Mouse (Mus musculus): Measurements from ENCODE around the gene Ube2dnl1.

Gene Ube2dnl1

DNA sequence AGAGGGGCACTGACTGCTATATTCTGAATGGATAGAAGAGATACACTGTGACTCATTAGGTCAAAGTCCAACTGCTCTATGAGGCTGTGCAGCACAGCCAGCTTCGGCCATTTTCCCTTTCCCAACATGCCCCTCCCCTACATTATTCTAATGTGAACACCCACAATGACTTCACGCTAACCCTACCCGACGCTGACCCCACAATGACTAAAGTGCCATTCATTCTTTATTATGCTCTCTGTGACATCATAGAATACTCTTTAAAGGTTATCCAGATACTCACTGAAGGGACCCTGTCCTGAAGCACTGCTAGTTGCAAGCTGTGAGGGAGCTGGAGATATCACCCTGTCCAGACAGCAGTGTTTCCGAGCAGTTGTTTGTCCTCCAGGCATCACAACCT, at the start of gene Ube2dnl1:
Ube2dnl1 (plus strand) TSS at position 301 of the 400 bp plus-strand sequence.
- no peak for DNase-seq (ENCODE audit: low read depth, low spot score)

DNA sequence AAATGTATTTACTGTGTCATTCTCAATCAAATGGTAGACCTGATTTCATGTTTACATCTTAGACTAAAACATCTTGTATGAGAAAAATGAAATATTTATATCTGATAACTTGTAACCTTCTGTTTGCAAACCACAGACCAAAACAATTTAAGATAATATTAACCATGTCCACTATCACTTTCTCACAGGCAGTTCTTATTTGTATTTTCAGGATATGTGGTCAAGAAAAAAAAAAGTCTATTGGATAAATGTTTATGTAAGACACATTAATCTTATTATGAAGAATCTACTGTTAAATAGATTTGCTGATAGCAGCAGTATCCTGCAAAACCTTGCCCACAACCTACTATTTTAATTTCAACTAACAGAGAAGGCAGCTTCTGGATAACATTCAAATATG, 9.3 kb upstream of the Ube2dnl1 start:
- DNase-seq (ENCODE audit: low read depth, low spot score), result no peak

DNA sequence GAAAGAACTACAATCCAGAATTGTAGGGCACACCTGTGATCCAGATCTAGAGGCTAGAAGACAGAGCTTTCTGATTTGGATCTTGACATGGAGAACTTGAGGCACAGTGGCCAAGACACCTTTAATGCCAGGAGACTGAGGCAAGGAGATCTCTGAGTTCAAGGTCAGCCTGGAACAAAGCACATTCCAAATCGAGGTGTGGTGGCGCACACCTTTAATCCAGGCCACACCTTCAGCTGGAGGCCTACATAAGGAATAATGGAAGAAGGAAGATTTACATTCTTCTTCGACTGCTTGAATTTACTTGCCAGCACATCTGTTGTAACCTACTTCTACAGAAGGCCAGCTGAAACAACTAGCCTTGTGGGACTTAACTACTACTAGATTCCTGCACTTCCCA, 7.3 kb upstream of the Ube2dnl1 start:
- DNase-seq (ENCODE audit: low read depth, low spot score), result no peak

DNA sequence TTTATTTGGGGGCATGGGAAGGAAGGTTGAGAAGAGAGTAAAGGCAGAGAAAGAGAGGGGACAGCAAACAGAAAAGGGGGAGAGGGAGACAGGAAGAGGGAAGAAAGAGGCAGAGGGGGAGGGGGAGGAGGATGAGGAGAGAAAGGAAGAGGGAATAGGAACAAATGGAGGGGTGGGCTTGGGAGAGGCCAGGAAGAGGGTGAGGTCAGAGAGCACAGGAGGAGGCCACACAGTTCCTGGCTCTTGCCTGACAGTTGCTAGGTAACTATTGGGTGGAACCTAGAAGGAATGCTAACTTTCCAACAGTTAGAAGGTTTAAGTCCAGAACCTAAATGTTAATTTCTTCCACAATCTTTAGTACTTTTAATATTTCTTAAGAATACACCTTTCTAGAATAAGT, 1.4 kb upstream of the Ube2dnl1 start:
- DNase-seq (ENCODE audit: low read depth, low spot score), result no peak

DNA sequence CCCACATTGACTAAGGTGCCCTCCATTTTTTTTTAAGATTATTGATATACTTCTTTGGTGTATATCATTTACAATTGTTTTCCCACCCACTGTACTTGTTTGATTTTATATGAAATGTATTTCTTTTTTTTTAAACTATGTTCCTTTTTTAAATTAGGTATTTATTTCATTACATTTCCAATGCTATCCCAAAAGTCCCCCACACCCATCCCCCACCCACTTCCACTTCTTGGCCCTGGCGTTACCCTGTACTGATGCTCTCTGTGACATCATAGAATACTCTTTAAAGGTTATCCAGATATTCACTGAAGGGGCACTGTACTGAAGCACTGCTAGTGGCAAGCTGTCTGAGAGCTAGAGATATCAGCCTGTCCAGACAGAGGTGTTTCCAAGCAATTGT, 2.5 kb downstream of the Ube2dnl1 start, which contains the start of gene Ube2dnl2:
Ube2dnl2 (plus strand) TSS at position 301 of the 400 bp plus-strand sequence.
- DNase-seq (ENCODE audit: low read depth, low spot score), result no peak

DNA sequence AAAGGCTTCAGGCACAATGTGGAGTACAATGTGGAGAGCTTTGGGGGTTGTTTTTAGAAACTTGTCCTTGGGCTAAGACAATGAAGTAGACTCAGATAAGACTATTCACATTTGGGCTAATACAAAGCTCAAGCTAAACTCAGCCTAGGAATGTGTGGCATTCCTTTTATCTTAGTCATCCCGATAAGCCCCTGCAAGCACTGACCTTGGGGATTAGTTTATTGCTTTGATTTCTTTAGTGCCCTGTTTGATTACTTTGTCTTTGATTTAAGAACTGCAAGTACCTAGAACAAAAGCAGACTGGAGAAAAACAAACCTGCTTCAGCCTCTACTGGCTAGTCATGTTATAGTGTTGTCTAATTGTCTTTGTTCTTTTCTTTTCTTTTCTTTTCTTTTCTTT, 50.3 kb downstream of the Ube2dnl1 start:
- no peak for DNase-seq (ENCODE audit: low read depth, low spot score)
